19 mouse cellular contexts compared by ENCODE assay signal in genomic region chr11:76742511-76742910, GRCm38 (mm10).
"Had no signal": no experiment of that assay in that cellular context is flagged by ENCODE, and none has a peak within 500 bp of the region (broad histone marks: within the 10 kb centered on the region; RNA-seq: fewer than 3 reads in every experiment).

No protein-coding gene starts in this region.

- H3K9ac ChIP-seq: liver, embryonic 13.5 days; liver, embryonic 15.5 days; liver, postnatal 0 days; lung, embryonic 14.5 days; midbrain, embryonic 12.5 days; neural tube, embryonic 13.5 days; neural tube, embryonic 15.5 days had no signal

- H3K4me1 ChIP-seq: liver, embryonic 13.5 days; liver, embryonic 15.5 days; midbrain, embryonic 10.5 days; midbrain, embryonic 12.5 days; neural tube, embryonic 13.5 days; neural tube, embryonic 15.5 days had no signal

- ATAC-seq: liver, postnatal 0 days; midbrain, embryonic 16.5 days had no signal

- H3K4me3 ChIP-seq: liver, embryonic 13.5 days; liver, embryonic 15.5 days; midbrain, embryonic 10.5 days; midbrain, embryonic 12.5 days; myocyte; neural tube, embryonic 13.5 days; neural tube, embryonic 15.5 days had no signal

- H3K27me3 ChIP-seq: liver, embryonic 13.5 days; liver, embryonic 15.5 days; midbrain, embryonic 12.5 days; neural tube, embryonic 13.5 days; neural tube, embryonic 15.5 days had no signal

- H3K9me3 ChIP-seq: liver, embryonic 13.5 days; liver, embryonic 15.5 days; midbrain, embryonic 10.5 days; midbrain, embryonic 12.5 days; neural tube, embryonic 13.5 days; neural tube, embryonic 15.5 days had no signal

- H3K27ac ChIP-seq: liver, embryonic 13.5 days; liver, embryonic 15.5 days; midbrain, embryonic 10.5 days; midbrain, embryonic 12.5 days; neural tube, embryonic 13.5 days; neural tube, embryonic 15.5 days had no signal

- DNase-seq: liver, embryonic 13.5 days; liver, postnatal 0 days; lung, embryonic 14.5 days; midbrain, embryonic 14.5 days; retina, postnatal 1 day; right cerebral cortex, adult 18-20 months; right cerebral cortex, postnatal 25 days; right cerebral cortex, postnatal 4 days; spleen, adult 18-20 months; thymus, adult 18-20 months; thymus, postnatal 14 days; thymus, postnatal 36 days had no signal
